Mouse (Mus musculus): Measurements from ENCODE around the gene Fnbp1. TPM values are rescaled to one million over a fixed set of nuclear protein-coding genes. Genes with fewer than 3 reads are reported as not detected.
A peak's percentile ranks its signal among the peaks of the same experiment; 100 is the strongest.

Fnbp1 gene
- polyA plus RNA-seq, 1 experiment from 2014 or later: 14.7 TPM

DNA sequence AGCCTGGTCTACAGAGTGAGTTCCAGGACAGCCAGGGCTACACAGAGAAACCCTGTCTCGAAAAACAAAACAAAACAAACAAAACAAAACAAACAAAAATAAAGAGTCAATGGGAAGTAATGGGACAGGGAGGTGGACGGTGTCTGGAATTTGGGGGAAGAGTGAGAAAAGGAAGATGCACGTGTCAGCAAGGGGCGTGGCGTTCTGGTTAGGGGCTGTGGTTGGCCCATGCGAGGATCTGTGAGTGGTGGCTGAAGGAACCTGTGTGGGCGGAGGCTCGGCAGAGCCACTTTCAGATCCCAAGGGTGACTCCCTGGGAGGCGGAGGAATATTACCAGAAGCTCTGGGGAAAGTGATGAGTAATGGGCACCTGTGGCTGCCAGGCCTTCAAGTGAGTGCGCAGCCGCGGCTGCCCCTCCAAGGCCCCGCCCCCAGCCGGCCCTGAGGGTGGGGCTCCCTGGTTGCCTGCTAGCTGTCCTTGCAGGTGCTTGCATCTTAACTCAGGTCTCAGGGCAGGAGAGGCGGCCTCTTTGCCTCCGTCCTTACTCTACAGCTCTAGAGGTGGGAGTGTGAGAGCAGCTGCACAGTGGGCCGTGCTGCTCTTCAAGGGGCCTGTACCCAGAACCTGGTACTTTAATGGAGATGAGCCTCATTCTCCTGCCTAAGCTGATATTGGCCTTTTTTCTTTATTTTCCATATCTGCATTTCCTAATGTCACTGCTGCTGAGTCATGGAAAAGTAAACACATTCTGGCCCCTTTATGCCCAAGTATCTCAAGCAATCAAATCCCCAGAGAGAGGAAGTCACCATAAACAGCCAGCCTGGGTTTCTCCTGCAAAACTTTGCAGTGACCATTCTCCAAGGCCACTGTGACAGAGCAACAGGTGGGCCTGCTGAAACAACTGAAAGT is 156.4 kb downstream of the Fnbp1 start:
- Histone ChIP-seq H3K4me1 (replicated peaks) (peaks cover 36% of the 10 kb centered on the region), H3K36me3 (peaks cover under 1% of the 10 kb centered on the region; the same call in 1 of the 2 replicates), H3K27ac (no peak overlapping the region), H3K27me3 (ENCODE audit: insufficient read depth, poor library complexity, severe bottlenecking) (no peaks in the 10 kb centered on the region), H3K9me3 (no peaks in the 10 kb centered on the region), H3K4me3 (no peak overlapping the region)
- WGBS: 22% methylated on average over 17 of the region's 17 CpGs
- no peak for DNase-seq (ENCODE audit: low spot score)

DNA sequence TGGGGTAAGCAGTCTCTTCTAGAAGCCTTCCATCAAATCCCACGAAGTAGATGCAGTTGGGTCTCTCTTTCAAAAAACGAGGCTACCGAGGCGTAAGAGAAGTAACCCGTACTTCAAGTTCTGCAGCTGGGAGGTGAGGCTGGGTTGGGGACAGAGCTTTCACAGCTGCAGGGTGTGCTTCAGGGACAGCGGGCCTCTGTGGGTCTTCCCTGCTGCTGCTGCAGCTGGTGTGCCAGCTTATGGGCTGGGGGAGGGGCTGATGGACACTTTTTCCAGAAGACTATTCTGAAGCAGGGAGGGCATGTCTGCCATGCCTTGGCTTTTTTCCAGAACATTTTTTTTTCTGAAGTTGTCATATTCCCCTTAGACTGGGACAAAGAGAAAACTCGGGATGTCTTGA is 158.8 kb downstream of the Fnbp1 start:
- no peak for DNase-seq (ENCODE audit: low spot score)
- Histone ChIP-seq H3K9me3 (no peaks in the 10 kb centered on the region), H3K4me1 (replicated peaks) (peaks cover 37% of the 10 kb centered on the region), H3K27me3 (ENCODE audit: insufficient read depth, poor library complexity, severe bottlenecking) (no peaks in the 10 kb centered on the region), H3K4me3 (peak overlapping the region; percentile 82), H3K36me3 (peaks cover 22% of the 10 kb centered on the region), H3K27ac (0 out of 2 replicates have a peak overlapping the region, but pooled peaks have one; percentile 23)
- 59% methylated on average over 7 of the region's 7 CpGs for WGBS

GRCm38 (mm10) chr2:30981790-30982513 is 159.9 kb downstream of the Fnbp1 start, which contains the start of the genes BC005624 and Usp20:
Gene BC005624, minus strand, starts transcription at chr2:30982201.
Gene Usp20, plus strand, starts transcription at chr2:30982279.
- peak within 1 kb of the TSS; percentile 83 for H3K27ac ChIP-seq
- peaks cover 33% of the 10 kb centered on the region for H3K36me3 ChIP-seq
- peak within 1 kb of the TSS; percentile 82 for H3K4me3 ChIP-seq
- whole genome bisulfite sequencing: under 1% methylated on average over 66 of the region's 66 CpGs
- peak; percentile 99 for DNase-seq (ENCODE audit: low spot score)
- no peaks in the 10 kb centered on the region for H3K9me3 ChIP-seq
- H3K4me1 ChIP-seq (replicated peaks): peaks cover 37% of the 10 kb centered on the region
- H3K27me3 ChIP-seq (ENCODE audit: insufficient read depth, poor library complexity, severe bottlenecking): no peaks in the 10 kb centered on the region

Other genes starting within 250 kb of the Fnbp1 start
- gene Ptges, start 212.1 kb downstream of the Fnbp1 start, polyA plus RNA-seq (2016; fragmentation: Nextera tagmentation; extraction: Ambion mirVana): 10.8 and 13.3 TPM in 2 replicates
- gene Tor1b, start 189.0 kb downstream of the Fnbp1 start, polyA plus RNA-seq (2016; fragmentation: Nextera tagmentation; extraction: Ambion mirVana): 19.1 and 23.8 TPM in 2 replicates
- gene Tor1a, start 174.1 kb downstream of the Fnbp1 start, polyA plus RNA-seq (2016; fragmentation: Nextera tagmentation; extraction: Ambion mirVana): 82.4 and 84.1 TPM in 2 replicates
- gene BC005624, start 159.8 kb downstream of the Fnbp1 start, polyA plus RNA-seq (2016; fragmentation: Nextera tagmentation; extraction: Ambion mirVana): 61.1 and 73.3 TPM in 2 replicates
- 19.3 and 25.9 TPM in 2 replicates for gene Usp20, start 159.7 kb downstream of the Fnbp1 start, polyA plus RNA-seq (2016; fragmentation: Nextera tagmentation; extraction: Ambion mirVana)
- 35.1 and 35.5 TPM in 2 replicates for gene Gpr107, start 10.3 kb upstream of the Fnbp1 start, polyA plus RNA-seq (2016; fragmentation: Nextera tagmentation; extraction: Ambion mirVana)
- 49.7 and 65.9 TPM in 2 replicates for gene Ncs1, start 103.8 kb upstream of the Fnbp1 start, polyA plus RNA-seq (2016; fragmentation: Nextera tagmentation; extraction: Ambion mirVana)
- gene Hmcn2, start 172.4 kb upstream of the Fnbp1 start, polyA plus RNA-seq (2016; fragmentation: Nextera tagmentation; extraction: Ambion mirVana): 0.21 TPM in 1 of 2 replicates, not detected in the other

Data from hindbrain, embryonic 10.5 days (tissue).